Mouse (Mus musculus): ENCODE data around the gene Szrd1.
A peak's percentile ranks its signal among the peaks of the same experiment; 100 is the strongest.

Szrd1 gene

GRCm38 (mm10) chr4:141139116-141139970, at the start of gene Szrd1:
Gene Szrd1, minus strand, starts transcription at chr4:141139775.
- DNase-seq = peak; percentile 100

GRCm38 (mm10) chr4:141186923-141187836, 47.6 kb upstream of the Szrd1 start:
- DNase-seq = no peak

GRCm38 (mm10) chr4:141184426-141184825, 44.9 kb upstream of the Szrd1 start:
- DNase-seq = no peak

- DNase-seq = no peak
These were observed 44.4 kb upstream of the Szrd1 start for GRCm38 (mm10) chr4:141183932-141184331.

GRCm38 (mm10) chr4:141181981-141182380, 42.4 kb upstream of the Szrd1 start:
- no peak for DNase-seq

- no peak for DNase-seq
These were observed 41.3 kb upstream of the Szrd1 start for GRCm38 (mm10) chr4:141180831-141181230.

- DNase-seq = no peak
These were observed 38.9 kb upstream of the Szrd1 start for GRCm38 (mm10) chr4:141178500-141178899.

- no peak for DNase-seq
These were observed 36.8 kb upstream of the Szrd1 start for GRCm38 (mm10) chr4:141176328-141176838.

- DNase-seq = no peak
These were observed 36.2 kb upstream of the Szrd1 start for GRCm38 (mm10) chr4:141175783-141176182.

- no peak for DNase-seq
These were observed 32.5 kb upstream of the Szrd1 start for GRCm38 (mm10) chr4:141172121-141172520.

- DNase-seq = no peak
These were observed 27.6 kb upstream of the Szrd1 start for GRCm38 (mm10) chr4:141167156-141167555.

- DNase-seq = no peak
These were observed 26.2 kb upstream of the Szrd1 start for GRCm38 (mm10) chr4:141165744-141166292.

GRCm38 (mm10) chr4:141163729-141164128, 24.2 kb upstream of the Szrd1 start:
- no peak for DNase-seq

GRCm38 (mm10) chr4:141161699-141162208, 22.2 kb upstream of the Szrd1 start:
- DNase-seq = no peak

GRCm38 (mm10) chr4:141160193-141160592, 20.6 kb upstream of the Szrd1 start:
- DNase-seq = no peak

- DNase-seq = no peak
These were observed 20.1 kb upstream of the Szrd1 start for GRCm38 (mm10) chr4:141159666-141160065.

- no peak for DNase-seq
These were observed 19.5 kb upstream of the Szrd1 start for GRCm38 (mm10) chr4:141159093-141159492.

- DNase-seq = no peak
These were observed 19.0 kb upstream of the Szrd1 start for GRCm38 (mm10) chr4:141158609-141159008.

GRCm38 (mm10) chr4:141157485-141157884, 17.9 kb upstream of the Szrd1 start:
- no peak for DNase-seq

- no peak for DNase-seq
These were observed 9.5 kb upstream of the Szrd1 start for GRCm38 (mm10) chr4:141149116-141149515.

- DNase-seq = peak; percentile 56
These were observed 8.6 kb upstream of the Szrd1 start for GRCm38 (mm10) chr4:141148009-141148801.

All from kidney, postnatal 10 days (tissue).